Mouse (Mus musculus) hindbrain, embryonic 14.5 days (tissue): ENCODE results near the gene Rps19bp1. TPM values are rescaled to one million over a fixed set of nuclear protein-coding genes. Genes with fewer than 3 reads are reported as not detected.

Source experiments
- ATAC-seq: fragments of 200-750 bp; cut with Nextera tagmentation; 2 replicates; pipeline ENCODE4 v1.8.0; 2017; ENCODE audit warnings: moderate number of reproducible peaks, mild to moderate bottlenecking, moderate TSS enrichment, moderate library complexity; ENCODE audit not compliant: low FRiP score
- DNase-seq: peaks from one replicate; pipeline ENCODE4 v3.0.0-alpha.2; 2015; ENCODE audit warnings: low spot score
- H3K27ac ChIP-seq: fragments of 300-500 bp; sonication (generic); 2 replicates; pipeline ENCODE4 v1.5.1; 2014; ENCODE audit warnings: mild to moderate bottlenecking, moderate library complexity
- H3K27me3 ChIP-seq: fragments of 300-500 bp; sonication (generic); 2 replicates; pipeline ENCODE4 v1.6.1; 2014; ENCODE audit warnings: mild to moderate bottlenecking, low read length, mixed read lengths; ENCODE audit not compliant: control insufficient read depth, insufficient read depth
- H3K36me3 ChIP-seq: fragments of 300-500 bp; sonication (generic); replicated peaks from 2 replicates; pipeline ENCODE4 v1.6.1; 2014; ENCODE audit not compliant: control insufficient read depth, insufficient read depth
- H3K4me1 ChIP-seq: fragments of 300-500 bp; sonication (generic); replicated peaks from 2 replicates; pipeline ENCODE4 v1.6.1; 2014; ENCODE audit warnings: antibody characterized with exemption, low read length, mixed read lengths; ENCODE audit not compliant: control insufficient read depth, insufficient read depth
- H3K4me2 ChIP-seq: fragments of 300-500 bp; sonication (generic); replicated peaks from 2 replicates; pipeline ENCODE4 v1.6.1; 2014; ENCODE audit warnings: mild to moderate bottlenecking, moderate library complexity
- H3K4me3 ChIP-seq: fragments of 300-500 bp; sonication (generic); replicated peaks from 2 replicates; pipeline ENCODE4 v1.5.1; 2014; ENCODE audit warnings: mild to moderate bottlenecking, low read length
- H3K9ac ChIP-seq: fragments of 300-500 bp; sonication (generic); 2 replicates; pipeline ENCODE4 v1.6.1; 2014
- H3K9me3 ChIP-seq: fragments of 300-500 bp; sonication (generic); 2 replicates; pipeline ENCODE4 v1.6.1; 2016; ENCODE audit warnings: low read length; ENCODE audit not compliant: control insufficient read depth
- WGBS: fragments of 180-500 bp; shearing (Covaris S2); extraction: QIAGEN DNeasy Blood & Tissue Kit; methylation state at CpG from one replicate; pipeline ENCODE4 v1.1.7; 2014; 5-methylcytosine and 5-hydroxymethylcytosine counted together
- polyA plus RNA-seq: library from polyadenylated mRNA; unstranded; fragments of >200 nt; fragmentation: Nextera tagmentation; extraction: Ambion mirVana; gene quantifications from 2 replicates; pipeline ENCODE4 v1.2.1, GENCODE M21; 2014

The Rps19bp1 gene
- polyA plus RNA-seq: 75.0 and 83.7 TPM in 2 replicates

DNA sequence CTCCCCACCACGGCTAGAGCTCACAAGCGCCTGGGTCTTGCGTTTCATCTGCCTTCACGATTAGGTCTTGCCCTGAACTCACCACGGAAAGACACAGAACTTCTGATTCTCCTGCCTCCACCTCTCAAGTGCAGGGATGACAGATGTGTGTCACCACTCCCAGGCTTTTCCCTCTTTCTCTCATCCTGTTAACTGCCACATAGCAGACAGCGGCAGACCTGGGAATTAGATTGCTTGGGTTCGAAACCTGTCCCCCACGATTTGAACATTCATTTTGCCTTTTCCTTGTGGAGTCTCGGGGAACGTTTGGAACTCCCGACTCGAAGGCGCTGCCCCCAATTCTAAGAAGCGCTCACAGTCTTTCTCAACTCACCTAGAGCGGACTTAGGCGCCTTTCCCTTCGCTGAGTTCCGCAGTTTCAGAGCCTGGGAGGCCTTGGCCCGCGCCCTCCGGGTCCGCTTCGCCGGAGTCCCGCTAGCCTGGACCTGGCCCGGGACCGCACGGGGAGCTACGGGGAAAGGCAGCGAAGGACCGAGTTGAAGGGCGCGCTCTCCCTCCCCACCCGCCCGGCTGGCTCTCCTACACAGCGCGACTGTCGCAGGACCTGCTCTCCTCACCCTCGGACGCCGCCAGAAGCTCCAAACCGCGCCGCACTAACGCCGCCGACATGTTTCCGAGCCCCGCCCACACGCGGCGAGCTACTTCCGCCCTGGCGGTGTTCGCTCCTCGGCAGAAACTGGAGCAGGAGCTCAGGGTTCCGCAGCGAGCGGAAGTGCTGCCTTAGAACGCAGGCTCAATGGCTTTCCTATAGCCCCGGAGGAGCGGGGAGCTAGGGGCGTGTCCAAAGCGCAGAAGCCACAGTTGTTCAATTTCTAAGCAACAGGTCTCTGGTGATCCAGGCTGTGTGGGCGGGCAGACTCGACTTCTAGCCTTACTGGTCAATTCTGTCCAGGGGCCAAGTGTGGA, at the start of gene Rps19bp1:
Rps19bp1 (minus strand) TSS at position 706 of the 966 bp plus-strand sequence.
- Histone ChIP-seq H3K9ac (peak within 1 kb of the TSS; percentile 72), H3K4me2 (peak within 1 kb of the TSS; percentile 74), H3K9me3 (no peaks in the 10 kb centered on the region), H3K4me1 (peaks cover 11% of the 10 kb centered on the region; the same call in 1 of the 2 replicates), H3K4me3 (peak within 1 kb of the TSS; percentile 82), H3K36me3 (peaks cover 13% of the 10 kb centered on the region), H3K27me3 (no peaks in the 10 kb centered on the region), H3K27ac (peak within 1 kb of the TSS; percentile 21; the same call in 1 of the 2 replicates)
- DNase-seq (peak; percentile 92), ATAC-seq (peak; percentile 87)
- WGBS: 1% methylated on average over 66 of the region's 66 CpGs

DNA sequence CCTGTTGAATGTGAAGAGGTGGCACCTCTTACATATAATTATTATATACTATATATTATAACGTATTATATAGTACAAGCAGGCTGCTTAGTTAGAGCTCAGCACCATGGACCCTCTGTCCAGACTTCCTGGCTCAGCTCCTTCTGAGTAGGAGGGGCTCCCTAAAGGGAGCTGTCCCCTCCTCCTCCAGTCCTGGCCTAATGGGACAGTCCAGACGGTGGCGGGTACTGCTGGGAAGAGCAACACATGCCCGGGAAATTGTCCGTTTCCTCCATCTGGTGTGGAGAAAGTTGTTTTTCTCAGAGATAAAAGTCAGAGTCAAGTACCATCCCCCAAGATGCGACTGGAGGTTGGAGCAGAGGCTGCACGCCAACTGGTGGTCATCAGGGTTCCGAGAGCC, 42.0 kb upstream of the Rps19bp1 start:
- Histone ChIP-seq H3K4me1 (no peaks in the 10 kb centered on the region), H3K4me3 (no peak overlapping the region), H3K4me2 (no peak overlapping the region), H3K9me3 (no peaks in the 10 kb centered on the region), H3K27me3 (no peaks in the 10 kb centered on the region), H3K36me3 (no peaks in the 10 kb centered on the region), H3K9ac (no peak overlapping the region), H3K27ac (no peak overlapping the region)
- 58% methylated on average over 8 of the region's 8 CpGs for WGBS
- DNase-seq (no peak), ATAC-seq (no peak)

DNA sequence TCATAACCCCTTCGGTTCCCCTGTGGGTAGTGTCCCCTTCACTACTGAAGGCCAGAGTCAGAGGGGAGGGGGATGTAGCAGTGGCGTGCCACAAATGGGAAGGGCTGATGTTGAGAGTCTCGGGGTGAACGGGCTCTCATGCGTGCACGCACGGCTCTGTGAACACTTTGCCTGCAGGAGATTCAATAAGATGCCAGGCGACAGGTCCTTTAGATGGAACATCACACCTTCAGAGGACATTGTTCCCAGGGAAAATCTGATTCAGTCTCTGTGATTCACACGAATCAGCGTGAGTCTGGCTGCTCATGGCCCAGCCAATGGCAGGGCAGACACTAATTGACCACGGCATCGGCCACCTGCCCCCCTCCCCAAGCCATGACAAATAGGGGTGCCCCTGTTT, 40.1 kb upstream of the Rps19bp1 start:
- Histone ChIP-seq H3K4me2 (no peak overlapping the region), H3K36me3 (no peaks in the 10 kb centered on the region), H3K9me3 (no peaks in the 10 kb centered on the region), H3K27ac (no peak overlapping the region), H3K27me3 (no peaks in the 10 kb centered on the region), H3K4me1 (no peaks in the 10 kb centered on the region), H3K4me3 (no peak overlapping the region), H3K9ac (no peak overlapping the region)
- ATAC-seq (no peak), DNase-seq (no peak)
- 65% methylated on average over 12 of the region's 12 CpGs for WGBS

DNA sequence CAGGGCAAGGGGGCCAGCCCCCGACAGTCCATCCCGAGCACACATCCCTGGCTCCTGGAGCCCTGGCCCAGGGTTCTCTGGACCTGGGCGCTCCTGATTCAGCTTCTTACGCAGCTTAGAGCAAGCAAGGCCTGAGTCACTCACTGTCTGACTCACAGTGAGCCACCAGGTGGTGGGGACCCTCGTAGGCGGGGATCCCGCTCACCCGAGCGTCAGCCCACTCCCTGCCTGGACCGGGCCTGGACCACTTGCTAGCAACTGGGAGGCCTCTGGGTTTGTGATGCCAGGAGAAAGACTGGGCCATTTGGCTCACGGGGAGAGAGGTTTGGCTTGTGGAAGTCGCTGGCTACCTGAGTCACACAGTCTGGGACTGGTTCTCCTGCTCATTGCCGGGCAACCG, 39.7 kb upstream of the Rps19bp1 start:
- H3K27me3 ChIP-seq: no peaks in the 10 kb centered on the region
- DNase-seq (no peak), ATAC-seq (no peak)
- H3K4me2 ChIP-seq: no peak overlapping the region
- 66% methylated on average over 14 of the region's 14 CpGs for WGBS
- H3K27ac ChIP-seq: no peak overlapping the region
- H3K36me3 ChIP-seq: no peaks in the 10 kb centered on the region
- no peak overlapping the region for H3K4me3 ChIP-seq
- H3K9me3 ChIP-seq: no peaks in the 10 kb centered on the region
- H3K4me1 ChIP-seq: no peaks in the 10 kb centered on the region
- H3K9ac ChIP-seq: no peak overlapping the region

DNA sequence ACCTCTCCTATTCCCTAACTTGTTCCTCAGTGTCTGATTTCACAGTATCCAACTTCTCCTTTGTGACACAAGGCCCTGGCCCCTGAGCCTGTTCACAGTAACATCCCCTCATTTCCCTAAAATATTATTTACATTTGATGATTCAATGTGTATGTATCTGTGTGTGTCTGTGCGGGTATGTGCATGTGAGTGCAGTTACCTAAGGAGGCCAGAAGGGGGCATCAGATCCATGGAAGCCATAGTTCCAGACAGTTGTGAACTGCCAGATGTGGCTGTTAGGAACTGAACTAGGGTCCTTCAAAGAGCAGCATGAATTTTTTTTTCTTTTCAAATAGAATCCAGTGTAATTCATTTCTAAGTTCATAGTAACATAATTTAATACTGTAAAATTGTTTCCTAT, 33.0 kb upstream of the Rps19bp1 start:
- no peak for DNase-seq
- no peaks in the 10 kb centered on the region for H3K4me1 ChIP-seq
- 100% methylated on average over 1 of the region's 1 CpGs for WGBS
- ATAC-seq: no peak
- H3K9me3 ChIP-seq: no peaks in the 10 kb centered on the region
- no peak overlapping the region for H3K4me3 ChIP-seq
- H3K36me3 ChIP-seq: no peaks in the 10 kb centered on the region
- no peaks in the 10 kb centered on the region for H3K27me3 ChIP-seq
- no peak overlapping the region for H3K9ac ChIP-seq
- H3K27ac ChIP-seq: no peak overlapping the region
- H3K4me2 ChIP-seq: no peak overlapping the region

DNA sequence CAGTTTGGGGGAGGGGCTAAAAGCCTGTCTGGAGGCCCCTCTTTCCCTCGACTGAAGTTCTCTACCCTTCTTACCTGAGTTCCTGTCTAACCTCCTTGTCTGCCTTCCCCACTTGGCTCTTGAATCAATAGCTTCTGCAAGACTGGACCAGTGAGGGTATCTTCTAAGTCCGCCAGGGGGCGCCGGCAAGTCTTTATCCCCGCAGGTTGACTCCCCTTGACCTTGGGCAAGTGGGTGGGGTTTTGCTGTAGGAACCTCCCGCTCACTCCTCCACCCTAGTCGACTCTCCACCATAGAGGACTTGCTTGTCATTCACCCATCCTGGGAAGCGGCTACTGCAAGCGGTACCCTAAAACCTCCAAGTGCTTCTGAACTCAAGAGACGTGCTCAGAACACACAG, 25.3 kb upstream of the Rps19bp1 start:
- Histone ChIP-seq H3K27me3 (peaks cover 52% of the 10 kb centered on the region), H3K9ac (no peak overlapping the region), H3K9me3 (no peaks in the 10 kb centered on the region), H3K4me1 (peaks cover 10% of the 10 kb centered on the region; the same call in 1 of the 2 replicates), H3K4me2 (peak overlapping the region; percentile 92), H3K4me3 (no peak overlapping the region), H3K27ac (no peak overlapping the region), H3K36me3 (no peaks in the 10 kb centered on the region)
- ATAC-seq (no peak), DNase-seq (no peak)
- 9% methylated on average over 10 of the region's 10 CpGs for WGBS

DNA sequence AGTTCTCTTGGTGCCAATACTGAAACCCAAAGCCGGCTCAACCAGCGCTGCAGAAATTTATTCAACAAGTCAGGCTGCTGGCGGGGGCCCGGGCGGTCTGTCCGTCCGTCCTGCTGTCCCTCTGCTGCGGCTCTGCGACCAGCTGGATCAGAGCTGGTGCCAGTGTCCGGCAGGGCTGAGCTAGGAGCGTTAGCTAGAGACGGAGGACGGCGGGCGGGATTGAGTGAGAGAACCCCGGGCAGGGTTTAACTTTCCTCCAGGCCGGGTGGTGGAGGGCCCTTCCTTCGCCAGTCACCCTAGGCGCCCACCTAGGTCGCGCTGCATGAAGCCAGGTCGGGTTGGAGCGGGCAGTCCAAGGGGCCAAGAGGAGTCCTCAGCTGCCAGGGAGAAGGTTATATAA, 23.9 kb upstream of the Rps19bp1 start:
- Histone ChIP-seq H3K27ac (no peak overlapping the region), H3K9ac (peak overlapping the region; percentile 74), H3K4me1 (peaks cover 10% of the 10 kb centered on the region; the same call in 1 of the 2 replicates), H3K9me3 (no peaks in the 10 kb centered on the region), H3K27me3 (peaks cover 55% of the 10 kb centered on the region), H3K36me3 (no peaks in the 10 kb centered on the region), H3K4me3 (peak overlapping the region; percentile 59), H3K4me2 (peak overlapping the region; percentile 92)
- WGBS: 0% methylated on average over 23 of the region's 23 CpGs
- DNase-seq (no peak), ATAC-seq (no peak)

DNA sequence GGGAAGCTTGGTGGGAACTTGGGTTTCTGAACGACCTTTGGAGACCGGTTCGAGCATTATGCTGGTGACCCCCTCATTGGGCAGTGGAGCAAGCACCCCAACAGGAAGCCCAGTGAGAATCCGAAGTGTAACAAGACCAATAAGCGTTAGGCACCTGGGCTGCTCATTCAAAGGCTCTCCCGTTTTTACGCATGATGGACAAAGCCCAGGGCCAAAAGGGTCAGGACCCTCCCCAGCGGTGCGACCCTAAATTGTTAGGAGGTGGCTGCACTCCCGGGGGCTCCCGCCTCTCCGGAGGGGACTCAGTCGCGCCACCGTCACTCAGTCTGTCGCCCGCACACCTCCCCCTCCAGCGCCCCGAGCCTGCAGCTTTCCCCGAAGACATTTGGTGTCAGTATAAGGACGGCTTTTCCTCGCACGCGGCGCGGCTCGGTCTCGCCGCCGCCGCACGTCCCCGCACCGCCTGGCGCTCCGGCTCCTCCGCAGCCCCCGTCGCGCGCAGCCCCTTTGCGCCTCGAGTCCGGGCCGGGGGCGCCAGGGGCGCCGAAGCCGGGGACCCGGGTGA, 22.8 kb upstream of the Rps19bp1 start, which contains the start of gene Cacna1i:
Cacna1i (plus strand) TSS at position 388 of the 565 bp plus-strand sequence.
- 1% methylated on average over 43 of the region's 50 CpGs for WGBS
- Histone ChIP-seq H3K9ac (peak within 1 kb of the TSS; percentile 74), H3K36me3 (no peaks in the 10 kb centered on the region), H3K9me3 (no peaks in the 10 kb centered on the region), H3K4me3 (peak within 1 kb of the TSS; percentile 59), H3K27ac (no peak within 1 kb of the TSS), H3K4me2 (peak within 1 kb of the TSS; percentile 92), H3K27me3 (peaks cover 57% of the 10 kb centered on the region), H3K4me1 (peaks cover 10% of the 10 kb centered on the region; the same call in 1 of the 2 replicates)
- ATAC-seq (peak; percentile 76), DNase-seq (peak; percentile 72)

DNA sequence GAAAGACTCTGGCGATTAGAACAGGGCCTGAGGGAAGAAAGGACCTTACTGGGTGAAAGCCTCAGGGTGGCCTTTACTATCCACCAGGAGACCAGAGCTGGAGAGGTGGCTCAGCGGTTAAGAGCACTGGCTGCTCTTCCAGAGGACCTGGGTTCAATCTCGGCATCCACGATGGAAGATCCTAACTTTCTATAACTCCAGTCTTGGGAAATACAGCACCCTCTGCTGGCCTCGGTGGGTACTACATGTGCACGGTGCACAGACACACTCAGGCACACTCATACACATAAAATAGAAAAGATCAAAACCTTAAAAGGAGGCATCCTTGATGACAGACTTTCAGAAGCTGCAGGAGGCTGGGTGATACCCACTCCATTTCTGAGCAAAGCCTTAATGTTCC, 16.5 kb upstream of the Rps19bp1 start:
- DNase-seq (no peak), ATAC-seq (no peak)
- Histone ChIP-seq H3K36me3 (no peaks in the 10 kb centered on the region), H3K9me3 (no peaks in the 10 kb centered on the region), H3K4me3 (no peak overlapping the region), H3K4me2 (no peak overlapping the region), H3K27me3 (peaks cover 14% of the 10 kb centered on the region), H3K27ac (no peak overlapping the region), H3K4me1 (no peaks in the 10 kb centered on the region), H3K9ac (no peak overlapping the region)
- 22% methylated on average over 6 of the region's 6 CpGs for WGBS
